Mouse (Mus musculus) thymus, adult 2 months (tissue): ENCODE measurements around the gene Apon.

Experiments
- CTCF ChIP-seq: fragments of 200-500 bp; IDR thresholded peaks from 2 replicates; pipeline ENCODE4 v1.5.1; 2012; ENCODE audit warnings: mild to moderate bottlenecking, control low read depth, low read length, moderate library complexity, borderline replicate concordance; ENCODE audit not compliant: control insufficient read depth, poor library complexity, insufficient read depth; ENCODE audit errors: extremely low read depth
- POLR2A ChIP-seq: fragments of 200-500 bp; IDR thresholded peaks from 2 replicates; pipeline ENCODE4 v1.6.1; 2012; ENCODE audit warnings: mild to moderate bottlenecking, low read length, control low read depth, moderate library complexity; ENCODE audit not compliant: control insufficient read depth, poor library complexity, insufficient read depth; ENCODE audit errors: extremely low read depth

DNA sequence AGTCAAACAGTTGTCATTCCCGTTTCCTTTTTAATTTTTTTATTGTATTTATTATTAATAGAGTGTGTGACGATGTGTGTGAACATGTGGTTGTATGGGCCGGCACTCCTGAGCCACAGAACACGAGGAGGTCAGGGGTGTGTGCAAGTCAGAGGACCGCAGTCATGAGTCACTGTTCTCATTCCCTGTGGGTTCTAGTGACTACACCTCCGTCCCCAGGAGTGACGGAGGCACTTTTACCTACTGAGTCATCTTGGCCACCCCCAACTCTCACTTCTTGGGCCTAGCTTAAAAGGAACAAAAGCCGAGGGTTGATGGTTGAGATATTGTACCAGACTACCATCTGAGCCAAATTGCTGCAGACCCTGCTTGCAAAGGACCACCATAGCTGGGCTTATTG is 2.4 kb downstream of the Apon start:
- TF ChIP-seq POLR2A (no peak), CTCF (no peak)
